Mouse (Mus musculus): ENCODE measurements around the gene Tmem131. TPM values are rescaled to one million over a fixed set of nuclear protein-coding genes. Genes with fewer than 3 reads are reported as not detected.

The Tmem131 gene
- total and polyA plus RNA-seq, 3 experiments: 9.7 to 39.9 (median 11.5) TPM

DNA sequence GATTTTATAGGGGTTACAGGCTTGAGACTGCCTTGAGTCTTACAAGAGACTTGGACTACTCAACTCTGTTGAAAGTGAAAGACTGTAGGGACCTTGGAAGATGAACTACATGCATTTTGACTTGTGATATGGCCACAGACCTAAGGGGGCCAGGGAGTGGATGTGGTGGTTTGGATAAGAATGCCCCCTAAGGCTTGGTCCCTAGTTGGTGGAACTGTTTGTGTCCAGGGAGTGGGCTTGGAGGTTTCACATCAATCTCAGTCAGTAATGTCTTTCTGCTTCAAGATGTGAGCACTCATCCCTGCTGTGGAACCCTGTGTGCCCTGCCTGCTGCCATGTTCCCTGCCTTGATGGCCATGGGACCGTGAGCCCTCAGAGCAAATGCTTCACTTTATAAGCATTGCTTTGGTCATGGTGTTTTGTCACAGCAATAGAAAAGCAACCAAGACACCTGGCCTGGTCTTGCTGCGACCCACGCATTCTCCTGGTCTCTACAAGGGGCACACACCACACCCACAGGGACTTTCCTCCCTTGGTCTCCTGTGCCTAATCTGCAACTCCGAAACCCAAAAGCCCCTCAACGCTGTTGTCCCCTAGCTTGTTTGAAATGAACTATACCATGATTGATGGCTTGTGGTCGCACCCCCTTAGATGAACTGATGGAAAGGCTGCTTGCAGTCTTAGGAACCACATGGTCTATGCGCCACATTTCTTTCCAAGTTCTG, 137.1 kb downstream of the Tmem131 start:
- dilution Hi-C loops (cut with MboI; ENCODE audit: extremely low pct_ligation_motif_present, extremely low pct_unique_long_range_greater_than_20kb, low sequenced_read_pairs) (no loop called here), in situ Hi-C loops (cut with MboI; ENCODE audit: low pct_ligation_motif_present, low pct_unique_long_range_greater_than_20kb, low sequenced_read_pairs) (no loop called here)
- H3K36me3 ChIP-seq (replicated peaks in 1 of 2; ENCODE audit: control insufficient read depth in 1 of 2, insufficient read depth in 1 of 2, low read length in 1 of 2): peaks cover 61 to 89% of the 10 kb centered on the region in 2 experiments
- H3K27ac ChIP-seq (ENCODE audit: insufficient read depth, low read depth): no peak overlapping the region
- no peak for DNase-seq (ENCODE audit: extremely low read depth)
- no peaks in the 10 kb centered on the region for H3K27me3 ChIP-seq (replicated peaks)
- H3K4me3 ChIP-seq (replicated peaks in 1 of 3; ENCODE audit: low read depth in 2 of 3, low read length in 2 of 3, poor library complexity in 1 of 3): no peak overlapping the region
- no peak overlapping the region for H3K9ac ChIP-seq (ENCODE audit: insufficient read depth, low read depth)
- no peaks in the 10 kb centered on the region for H3K9me3 ChIP-seq (replicated peaks; ENCODE audit: low read length)
- TF ChIP-seq TCF12 (IDR thresholded peaks at IDR 0.05; ENCODE audit: low read depth, low read length) (no peak), MAX (IDR thresholded peaks at IDR 0.05; ENCODE audit: low read length) (no peak), GABPA (IDR thresholded peaks at IDR 0.05; ENCODE audit: insufficient replicate concordance, low read depth, low read length) (no peak), CTCF (conservative IDR thresholded peaks at IDR 0.05 in 1 of 2, IDR thresholded peaks at IDR 0.05 in 1 of 2; ENCODE audit: low read depth in 2 of 2, low read length in 2 of 2) (no peak), IRF4 (IDR thresholded peaks at IDR 0.05; ENCODE audit: low read depth, low read length) (no peak)
- H3K79me2 ChIP-seq (replicated peaks; ENCODE audit: control insufficient read depth, extremely low read depth, insufficient read depth, poor library complexity, severe bottlenecking): no peaks in the 10 kb centered on the region
- no peak overlapping the region for H3K4me2 ChIP-seq (ENCODE audit: insufficient read depth, low read depth, poor library complexity, severe bottlenecking)
- H3K4me1 ChIP-seq (ENCODE audit: control insufficient read depth in 1 of 2, insufficient read depth in 2 of 2): no peaks in the 10 kb centered on the region

DNA sequence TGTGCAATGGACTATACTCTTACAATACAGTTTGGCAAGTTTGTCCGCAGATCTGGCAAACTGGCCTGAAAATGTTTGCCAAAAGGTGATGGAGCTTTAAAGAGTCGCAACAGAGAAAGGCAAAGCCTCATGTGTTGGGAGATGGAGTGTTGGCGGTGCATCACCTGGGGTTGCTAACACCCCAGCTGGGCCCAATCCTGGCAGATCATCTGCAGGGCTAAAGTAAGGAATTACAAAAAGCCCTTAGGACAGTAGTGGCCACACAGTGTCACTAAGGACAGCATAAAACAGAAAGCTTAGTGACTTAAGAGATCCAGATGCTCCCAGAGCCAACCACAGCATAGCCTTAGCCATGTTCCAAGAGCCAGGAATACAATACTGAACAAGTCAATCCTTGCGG, 138.6 kb downstream of the Tmem131 start:
- dilution Hi-C loops (cut with MboI; ENCODE audit: extremely low pct_ligation_motif_present, extremely low pct_unique_long_range_greater_than_20kb, low sequenced_read_pairs): no loop called here
- Histone ChIP-seq H3K4me2 (ENCODE audit: insufficient read depth, low read depth, poor library complexity, severe bottlenecking) (no peak overlapping the region), H3K4me3 (replicated peaks in 1 of 3; ENCODE audit: low read depth in 2 of 3, low read length in 2 of 3, poor library complexity in 1 of 3) (no peak overlapping the region), H3K9me3 (replicated peaks; ENCODE audit: low read length) (no peaks in the 10 kb centered on the region), H3K27me3 (replicated peaks) (no peaks in the 10 kb centered on the region), H3K79me2 (replicated peaks; ENCODE audit: control insufficient read depth, extremely low read depth, insufficient read depth, poor library complexity, severe bottlenecking) (no peaks in the 10 kb centered on the region), H3K36me3 (replicated peaks in 1 of 2; ENCODE audit: control insufficient read depth in 1 of 2, insufficient read depth in 1 of 2, low read length in 1 of 2) (peaks cover 52 to 84% of the 10 kb centered on the region in 2 experiments), H3K27ac (ENCODE audit: insufficient read depth, low read depth) (no peak overlapping the region), H3K9ac (ENCODE audit: insufficient read depth, low read depth) (no peak overlapping the region), H3K4me1 (ENCODE audit: control insufficient read depth in 1 of 2, insufficient read depth in 2 of 2) (no peaks in the 10 kb centered on the region)
- no peak for DNase-seq (ENCODE audit: extremely low read depth)
- in situ Hi-C loops (cut with MboI; ENCODE audit: low pct_ligation_motif_present, low pct_unique_long_range_greater_than_20kb, low sequenced_read_pairs): no loop called here
- TF ChIP-seq CHD2 (IDR thresholded peaks at IDR 0.05; ENCODE audit: low read length): no peak
- no peak for TF ChIP-seq POLR2A (IDR thresholded peaks at IDR 0.05; ENCODE audit: low read depth, low read length)
- TF ChIP-seq SMC3 (IDR thresholded peaks at IDR 0.05; ENCODE audit: low read depth, low read length): no peak
- TF ChIP-seq ZMIZ1 (IDR thresholded peaks at IDR 0.05; ENCODE audit: low read depth, low read length): no peak
- no peak for TF ChIP-seq IRF4 (IDR thresholded peaks at IDR 0.05; ENCODE audit: low read depth, low read length)
- TF ChIP-seq RAD21 (IDR thresholded peaks at IDR 0.05; ENCODE audit: low read depth, low read length): no peak
- TF ChIP-seq MAX (IDR thresholded peaks at IDR 0.05; ENCODE audit: low read length): no peak
- no peak for TF ChIP-seq BHLHE40 (IDR thresholded peaks at IDR 0.05; ENCODE audit: low read depth, low read length)
- TF ChIP-seq NRF1 (IDR thresholded peaks at IDR 0.05; ENCODE audit: low read depth, low read length): no peak

DNA sequence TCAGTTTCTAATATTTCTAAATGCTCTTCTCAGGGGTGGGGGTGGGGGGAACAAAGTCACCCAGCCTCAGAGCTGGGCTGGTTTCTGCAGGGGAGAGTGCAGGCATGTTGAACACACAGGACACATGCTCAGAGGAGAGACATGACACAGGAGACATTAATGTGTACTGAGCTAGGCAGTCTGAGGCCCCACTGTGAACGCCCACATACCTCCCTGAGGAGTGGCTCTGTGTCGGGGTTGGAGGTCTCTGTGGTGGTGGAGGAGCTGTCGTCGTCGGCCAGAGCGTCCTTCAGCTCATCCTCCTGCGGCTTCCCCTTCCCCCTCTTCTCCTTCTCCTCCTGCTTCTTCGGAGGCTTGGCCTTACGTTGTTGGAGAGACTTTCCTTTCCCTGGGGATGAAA, 139.2 kb downstream of the Tmem131 start:
- no peak overlapping the region for H3K4me3 ChIP-seq (replicated peaks in 1 of 3; ENCODE audit: low read depth in 2 of 3, low read length in 2 of 3, poor library complexity in 1 of 3)
- no peak overlapping the region for H3K27ac ChIP-seq (ENCODE audit: insufficient read depth, low read depth)
- H3K9me3 ChIP-seq (replicated peaks; ENCODE audit: low read length): no peaks in the 10 kb centered on the region
- in situ Hi-C loops (cut with MboI; ENCODE audit: low pct_ligation_motif_present, low pct_unique_long_range_greater_than_20kb, low sequenced_read_pairs): no loop called here
- dilution Hi-C loops (cut with MboI; ENCODE audit: extremely low pct_ligation_motif_present, extremely low pct_unique_long_range_greater_than_20kb, low sequenced_read_pairs): no loop called here
- peaks cover 57 to 87% of the 10 kb centered on the region in 2 experiments for H3K36me3 ChIP-seq (replicated peaks in 1 of 2; ENCODE audit: control insufficient read depth in 1 of 2, insufficient read depth in 1 of 2, low read length in 1 of 2)
- DNase-seq (ENCODE audit: extremely low read depth): no peak
- H3K79me2 ChIP-seq (replicated peaks; ENCODE audit: control insufficient read depth, extremely low read depth, insufficient read depth, poor library complexity, severe bottlenecking): no peaks in the 10 kb centered on the region
- no peak overlapping the region for H3K4me2 ChIP-seq (ENCODE audit: insufficient read depth, low read depth, poor library complexity, severe bottlenecking)
- no peaks in the 10 kb centered on the region for H3K4me1 ChIP-seq (ENCODE audit: control insufficient read depth in 1 of 2, insufficient read depth in 2 of 2)
- H3K9ac ChIP-seq (ENCODE audit: insufficient read depth, low read depth): no peak overlapping the region
- H3K27me3 ChIP-seq (replicated peaks): no peaks in the 10 kb centered on the region
- TF ChIP-seq ZC3H11A (IDR thresholded peaks at IDR 0.05; ENCODE audit: low read depth, low read length) (no peak), IRF4 (IDR thresholded peaks at IDR 0.05; ENCODE audit: low read depth, low read length) (no peak), NELFE (IDR thresholded peaks at IDR 0.05; ENCODE audit: low read depth, low read length) (no peak), ELF1 (IDR thresholded peaks at IDR 0.05; ENCODE audit: low read depth, low read length) (no peak), CHD1 (IDR thresholded peaks at IDR 0.05; ENCODE audit: low read depth, low read length) (no peak), EP300 (IDR thresholded peaks at IDR 0.05; ENCODE audit: low read length) (no peak), ZNF384 (IDR thresholded peaks at IDR 0.05; ENCODE audit: low read depth, low read length) (no peak), ETS1 (conservative IDR thresholded peaks at IDR 0.05; ENCODE audit: low read depth, low read length) (no peak), GABPA (IDR thresholded peaks at IDR 0.05; ENCODE audit: insufficient replicate concordance, low read depth, low read length) (no peak), POLR2AphosphoS2 (IDR thresholded peaks at IDR 0.05; ENCODE audit: low read depth, low read length) (no peak), USF1 (IDR thresholded peaks at IDR 0.05; ENCODE audit: low read depth, low read length) (no peak), MAX (IDR thresholded peaks at IDR 0.05; ENCODE audit: low read length) (no peak)

Data from CH12.LX (cell line).